Mouse (Mus musculus) urinary bladder, postnatal 25 days (tissue): ENCODE results near the gene Mcpt2.
"Not testable (repeated sequence)": the region's sequence is repeated elsewhere in the genome, so short reads cannot be mapped to it uniquely, and the experiment has no call there.

ENCODE experiments used
- DNase-seq: peaks from one replicate; pipeline ENCODE4 v3.0.0; 2022; ENCODE audit warnings: low spot score

Gene Mcpt2

GRCm38 (mm10) chr14:56041792-56042191, at the start of gene Mcpt2:
Mcpt2 (plus strand) TSS chr14:56042041.
- DNase-seq: not testable (repeated sequence)

GRCm38 (mm10) chr14:56013147-56013546, 28.7 kb upstream of the Mcpt2 start:
- DNase-seq: no peak

GRCm38 (mm10) chr14:56013924-56014323, 27.9 kb upstream of the Mcpt2 start:
- no peak for DNase-seq

- not testable (repeated sequence) for DNase-seq
These were observed 24.2 kb upstream of the Mcpt2 start, which contains the start of gene Mcpt1 for GRCm38 (mm10) chr14:56017671-56018070. Mcpt1 (plus strand) TSS chr14:56017971.

- no peak for DNase-seq
These were observed 22.4 kb upstream of the Mcpt2 start for GRCm38 (mm10) chr14:56019446-56019845.

- not testable (repeated sequence) for DNase-seq
These were observed 20.5 kb upstream of the Mcpt2 start for GRCm38 (mm10) chr14:56021305-56021704.

GRCm38 (mm10) chr14:56030395-56030794, 11.4 kb upstream of the Mcpt2 start, which contains the start of gene Mcpt9:
Mcpt9 (minus strand) TSS chr14:56030495.
- not testable (repeated sequence) for DNase-seq

GRCm38 (mm10) chr14:56034433-56034832, 7.4 kb upstream of the Mcpt2 start:
- peak; percentile 4 for DNase-seq

GRCm38 (mm10) chr14:56055408-56055807, 13.6 kb downstream of the Mcpt2 start:
- DNase-seq: no peak

GRCm38 (mm10) chr14:56057722-56058121, 15.9 kb downstream of the Mcpt2 start:
- DNase-seq: no peak

- not testable (repeated sequence) for DNase-seq
These were observed 20.4 kb downstream of the Mcpt2 start, which contains the start of gene Mcpt4 for GRCm38 (mm10) chr14:56062213-56062612. Mcpt4 (minus strand) TSS chr14:56062313.

GRCm38 (mm10) chr14:56082016-56082415, 40.2 kb downstream of the Mcpt2 start:
- no peak for DNase-seq

GRCm38 (mm10) chr14:56085167-56085566, 43.3 kb downstream of the Mcpt2 start, which contains the start of gene Mcpt8:
Mcpt8 (minus strand) TSS chr14:56085273.
- DNase-seq: no peak

GRCm38 (mm10) chr14:56086711-56087110, 44.9 kb downstream of the Mcpt2 start:
- no peak for DNase-seq

GRCm38 (mm10) chr14:56093353-56093752, 51.5 kb downstream of the Mcpt2 start:
- no peak for DNase-seq
